Mouse (Mus musculus): ENCODE measurements around the gene Ugt1a10.
"Not testable (repeated sequence)": the region's sequence is repeated elsewhere in the genome, so short reads cannot be mapped to it uniquely, and the experiment has no call there.

The Ugt1a10 gene

DNA sequence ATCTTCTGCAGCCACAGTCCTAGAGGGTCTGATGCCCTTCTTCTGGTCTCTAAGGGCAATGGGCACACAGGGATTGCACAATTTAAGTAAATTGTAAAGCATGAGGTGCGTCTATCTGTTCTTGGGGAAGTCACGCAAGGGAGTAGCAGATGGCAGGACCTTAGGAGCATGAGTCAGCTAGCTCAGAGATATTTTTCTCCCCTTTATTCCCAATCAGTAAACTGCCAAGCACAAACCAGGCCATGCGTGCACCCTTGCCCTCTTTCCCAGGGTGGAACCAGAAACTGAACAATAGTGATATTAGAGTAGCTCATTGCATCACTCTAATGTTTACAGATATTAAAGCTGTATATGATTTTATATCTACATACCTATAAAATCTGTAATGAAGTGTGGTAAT lies 43.4 kb downstream of the Ugt1a10 start:
- not testable (repeated sequence) for DNase-seq

GRCm38 (mm10) chr1:88099691-88100090 lies 44.5 kb downstream of the Ugt1a10 start:
- not testable (repeated sequence) for DNase-seq

GRCm38 (mm10) chr1:88103019-88103418 lies 47.8 kb downstream of the Ugt1a10 start, which contains the start of gene Ugt1a6b:
TSS of gene Ugt1a6b (plus strand) at chr1:88103252.
- DNase-seq = not testable (repeated sequence)

GRCm38 (mm10) chr1:88103697-88104468 lies 48.7 kb downstream of the Ugt1a10 start:
- DNase-seq = not testable (repeated sequence)

- no peak for DNase-seq
Measured at GRCm38 (mm10) chr1:88104667-88105430, 49.7 kb downstream of the Ugt1a10 start.

DNA sequence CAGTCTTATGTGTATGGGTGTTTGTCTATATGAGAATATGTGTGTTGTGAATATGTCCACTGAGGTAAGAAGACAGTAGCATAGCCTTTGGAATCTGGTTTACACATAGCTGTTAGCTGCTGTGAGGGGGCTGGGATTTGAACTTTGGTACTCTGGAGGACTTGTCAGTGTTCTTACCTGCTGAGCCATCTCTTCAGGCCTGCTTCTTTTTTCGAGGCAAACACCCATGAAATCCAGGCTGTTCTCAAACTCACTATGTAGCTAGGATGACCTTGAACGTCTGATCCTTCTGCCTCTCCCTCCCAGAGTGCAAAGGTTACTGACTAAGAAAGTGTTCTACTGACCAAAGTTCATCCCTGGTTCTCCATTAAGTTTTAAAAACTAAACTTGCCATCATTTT lies 50.5 kb downstream of the Ugt1a10 start:
- no peak for DNase-seq

DNA sequence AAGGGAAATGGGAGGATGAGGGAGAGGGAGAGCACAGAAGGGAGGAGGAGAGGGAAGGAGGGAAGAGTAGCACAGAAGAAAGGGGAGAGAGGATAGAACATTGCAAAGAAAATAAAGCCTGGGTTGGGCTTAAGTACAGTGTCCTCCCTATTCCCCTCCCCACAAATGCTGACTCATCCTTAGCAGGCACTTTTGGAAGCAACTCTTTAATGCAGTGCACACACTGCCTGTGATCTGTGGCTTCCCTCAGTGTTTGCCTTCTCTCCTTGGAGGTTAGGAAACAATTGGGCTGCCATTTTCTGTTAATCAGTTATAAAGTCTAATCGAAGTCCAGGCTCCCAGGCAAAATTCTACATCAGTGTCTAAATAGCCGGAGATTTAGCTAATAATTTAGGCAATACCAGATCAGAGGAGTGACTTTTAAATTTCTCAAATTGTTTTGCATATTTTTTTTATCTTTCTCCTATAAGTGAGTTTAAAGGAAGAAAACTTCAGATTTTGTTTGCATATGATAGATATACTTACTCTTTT lies 53.9 kb downstream of the Ugt1a10 start:
- DNase-seq = not testable (repeated sequence)

GRCm38 (mm10) chr1:88109604-88110003 lies 54.4 kb downstream of the Ugt1a10 start:
- DNase-seq = not testable (repeated sequence)

- not testable (repeated sequence) for DNase-seq
Measured at GRCm38 (mm10) chr1:88112769-88113168, 57.6 kb downstream of the Ugt1a10 start.

- not testable (repeated sequence) for DNase-seq
Measured at GRCm38 (mm10) chr1:88120550-88120949, 65.4 kb downstream of the Ugt1a10 start.

DNA sequence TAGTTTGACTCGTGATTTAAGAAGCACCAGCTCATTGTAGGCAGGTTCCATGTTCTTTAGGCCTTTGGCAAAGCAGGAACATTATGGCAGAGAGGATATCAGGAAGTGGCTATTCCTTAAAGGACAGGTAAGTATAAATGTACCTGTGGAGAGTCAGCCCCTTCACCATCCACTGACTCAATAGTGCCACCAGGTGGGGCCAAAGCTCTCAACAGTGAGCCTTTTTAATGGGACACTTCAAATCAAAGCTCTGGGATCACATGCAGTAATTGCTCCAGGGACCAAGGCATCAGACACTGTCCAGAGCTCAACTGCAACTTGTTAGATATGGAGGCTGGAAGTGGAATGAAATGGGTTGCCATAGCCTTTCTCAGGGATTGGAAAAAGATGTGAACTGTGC lies 66.3 kb downstream of the Ugt1a10 start:
- peak; percentile 15 for DNase-seq

DNA sequence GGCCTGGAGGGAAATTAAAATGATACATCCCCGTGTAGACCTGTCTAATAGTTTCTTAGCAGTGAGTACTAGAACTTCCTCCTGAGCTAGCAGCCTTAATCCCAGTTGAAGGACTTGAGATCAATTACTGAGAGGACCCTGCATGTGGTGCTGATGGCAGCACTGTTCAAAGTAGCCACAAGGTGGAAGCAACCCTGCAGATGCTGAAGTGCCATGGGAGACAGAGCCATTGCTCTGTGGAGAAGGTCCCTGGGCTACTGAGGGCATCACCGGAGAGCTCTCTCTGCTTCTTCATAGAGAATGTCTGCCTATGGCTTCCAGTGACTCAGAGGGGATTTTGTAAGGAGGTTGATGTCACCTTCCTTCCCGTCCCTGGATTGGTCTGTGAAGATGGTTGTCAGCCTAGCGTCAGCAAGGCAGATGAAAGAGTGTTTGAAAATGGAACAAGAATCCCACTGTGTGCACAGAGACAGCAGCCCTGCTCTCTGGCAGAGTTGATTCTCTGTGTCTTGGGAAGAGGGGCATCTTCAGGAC lies 70.7 kb downstream of the Ugt1a10 start:
- not testable (repeated sequence) for DNase-seq

DNA sequence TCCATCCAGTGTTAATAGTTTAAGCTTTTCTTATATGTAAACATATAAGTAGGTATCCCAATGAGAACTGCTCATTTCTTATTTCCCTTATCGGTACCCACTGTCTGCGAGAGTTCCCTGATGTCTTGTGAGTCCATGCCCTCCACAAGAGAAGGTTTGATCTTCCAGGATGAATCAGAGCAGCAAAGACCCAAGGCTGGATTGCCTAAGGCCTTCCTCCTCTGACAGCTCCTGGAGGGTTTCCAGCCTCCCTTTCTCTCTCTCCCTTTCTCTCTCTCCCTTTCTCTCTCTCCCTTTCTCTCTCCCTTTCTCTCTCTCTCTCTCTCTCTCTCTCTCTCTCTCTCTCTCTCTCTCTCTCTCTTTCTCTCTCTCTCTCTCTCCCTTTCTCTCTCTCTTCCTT lies 73.9 kb downstream of the Ugt1a10 start:
- DNase-seq = not testable (repeated sequence)

DNA sequence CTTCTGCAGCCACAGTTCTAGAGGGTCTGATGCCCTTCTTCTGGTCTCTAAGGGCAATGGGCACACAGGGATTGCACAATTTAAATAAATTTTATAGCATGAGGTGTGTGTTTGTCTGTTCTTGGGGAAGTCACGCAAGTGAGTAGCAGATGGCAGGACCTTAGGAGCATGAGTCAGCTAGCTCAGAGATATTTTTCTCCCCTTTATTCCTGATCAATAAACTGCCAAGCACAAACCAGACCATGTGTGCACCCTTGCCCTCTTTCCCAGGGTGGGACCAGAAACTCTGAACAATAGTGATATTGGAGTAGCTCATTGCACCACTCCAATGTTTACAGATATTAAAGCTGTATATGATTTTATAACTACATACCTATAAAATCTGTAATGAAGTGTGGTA lies 75.0 kb downstream of the Ugt1a10 start:
- not testable (repeated sequence) for DNase-seq

DNA sequence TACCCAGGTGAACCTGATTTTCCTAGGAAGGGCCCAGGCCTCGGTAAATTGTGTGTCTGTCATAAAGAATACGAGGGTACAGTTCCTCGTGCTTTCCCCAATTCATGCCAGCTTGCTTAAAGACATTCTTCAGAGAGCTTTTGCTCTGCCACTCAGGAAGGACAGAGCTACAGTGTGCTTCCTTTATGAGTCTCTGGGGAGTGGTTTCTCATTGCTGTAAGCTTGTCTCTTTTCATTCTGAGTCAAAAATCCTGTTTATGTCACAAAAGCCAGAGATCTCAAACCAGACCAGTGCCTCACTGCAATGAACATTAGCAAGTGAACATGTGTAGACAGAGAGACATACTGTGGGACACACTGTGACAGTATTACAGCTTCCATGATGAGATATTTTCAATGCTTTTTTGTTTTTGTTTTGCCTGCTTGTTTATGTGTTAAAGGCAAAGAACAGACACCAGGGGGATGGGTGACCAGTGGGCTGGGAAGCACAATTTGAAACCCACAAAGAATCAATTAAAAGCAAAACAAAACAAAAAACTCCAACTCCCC lies 78.8 kb downstream of the Ugt1a10 start:
- no peak for DNase-seq

GRCm38 (mm10) chr1:88134457-88135011 lies 79.3 kb downstream of the Ugt1a10 start, which contains the start of gene Ugt1a6a:
TSS of gene Ugt1a6a (plus strand) at chr1:88134809.
- not testable (repeated sequence) for DNase-seq

DNA sequence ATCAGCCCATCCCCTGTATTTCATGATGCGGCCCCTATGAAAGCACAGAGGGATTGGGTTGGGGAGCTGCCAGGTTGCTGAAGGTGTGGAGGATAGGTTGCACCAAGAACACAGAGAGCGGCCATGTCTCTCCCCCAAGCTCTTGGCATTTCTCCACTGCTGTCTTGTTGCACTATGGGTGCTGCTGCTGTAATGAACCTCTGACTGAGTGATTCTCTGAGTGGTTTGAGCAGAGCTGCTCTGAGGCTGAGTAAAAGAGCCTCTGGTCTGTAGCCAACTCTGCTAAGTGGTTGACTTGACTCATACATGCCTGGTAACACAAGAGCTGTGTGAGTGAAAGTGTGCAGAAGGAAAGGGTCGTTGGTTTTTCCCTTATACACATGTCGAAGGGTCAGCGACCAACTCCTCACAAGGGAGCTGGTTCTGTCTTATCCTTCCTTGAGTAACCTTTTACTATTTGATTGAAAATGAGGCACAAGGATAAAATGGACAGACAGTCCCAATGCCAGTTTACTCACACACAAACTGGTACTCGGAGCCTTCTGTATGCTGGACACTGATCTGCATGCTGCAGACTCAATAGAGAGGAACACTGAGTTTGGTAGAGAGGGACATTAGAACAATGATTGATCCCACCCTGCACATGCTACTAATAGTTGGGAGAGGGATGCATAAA lies 80.2 kb downstream of the Ugt1a10 start:
- DNase-seq = not testable (repeated sequence)

GRCm38 (mm10) chr1:88136646-88137045 lies 81.5 kb downstream of the Ugt1a10 start:
- DNase-seq = no peak

DNA sequence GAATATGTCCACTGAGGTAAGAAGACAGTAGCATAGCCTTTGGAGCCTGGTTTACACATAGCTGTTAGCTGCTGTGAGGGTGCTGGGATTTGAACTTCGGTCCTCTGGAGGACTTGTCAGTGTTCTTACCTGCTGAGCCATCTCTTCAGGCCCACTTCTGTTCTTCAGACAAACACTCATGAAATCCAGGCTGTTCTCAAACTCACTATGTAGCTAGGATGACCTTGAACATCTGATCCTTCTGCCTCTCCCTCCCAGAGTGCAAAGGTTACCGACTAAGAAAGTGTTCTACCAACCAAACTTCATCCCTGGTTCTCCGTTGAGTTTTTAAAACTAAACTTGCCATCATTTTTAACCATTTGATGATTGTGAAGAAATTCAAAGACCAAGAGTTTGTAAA lies 82.1 kb downstream of the Ugt1a10 start:
- no peak for DNase-seq

DNA sequence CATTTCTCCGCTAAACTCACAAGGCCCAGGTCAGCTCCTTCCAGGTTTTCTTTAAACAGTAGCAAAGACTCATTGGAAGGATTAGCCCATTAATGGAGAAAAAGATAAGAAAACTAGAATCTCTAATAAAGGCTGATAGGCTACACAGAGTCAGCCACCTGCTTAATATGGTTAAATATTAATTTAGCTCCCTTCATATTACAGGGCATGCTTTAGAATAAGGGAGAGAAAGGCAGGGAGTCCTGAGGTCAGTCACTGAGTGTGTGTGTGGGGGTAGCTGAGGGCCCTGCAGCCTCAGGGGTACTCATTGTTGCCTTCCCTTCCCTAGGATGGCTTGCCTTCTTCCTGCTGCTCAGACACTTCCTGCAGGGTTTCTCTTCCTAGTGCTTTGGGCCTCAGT lies 83.0 kb downstream of the Ugt1a10 start:
- DNase-seq = no peak

DNA sequence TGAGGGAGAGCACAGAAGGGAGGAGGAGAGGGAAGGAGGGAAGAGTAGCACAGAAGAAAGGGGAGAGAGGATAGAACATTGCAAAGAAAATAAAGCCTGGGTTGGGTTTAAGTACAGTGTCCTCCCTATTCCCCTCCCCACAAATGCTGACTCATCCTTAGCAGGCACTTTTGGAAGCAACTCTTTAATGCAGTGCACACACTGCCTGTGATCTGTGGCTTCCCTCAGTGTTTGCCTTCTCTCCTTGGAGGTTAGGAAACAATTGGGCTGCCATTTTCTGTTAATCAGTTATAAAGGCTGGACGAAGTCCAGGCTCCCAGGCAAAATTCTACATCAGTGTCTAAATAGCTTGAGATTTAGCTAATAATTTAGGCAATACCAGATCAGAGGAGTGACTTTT lies 85.3 kb downstream of the Ugt1a10 start:
- DNase-seq = not testable (repeated sequence)

Data from liver (tissue).